Mouse (Mus musculus) liver, embryonic 14.5 days (tissue): ENCODE measurements around the gene Ccdc117.

Experiments
- CTCF ChIP-seq: IDR thresholded peaks from 2 replicates; pipeline ENCODE4 v1.5.1; 2016; ENCODE audit warnings: antibody characterized with exemption, low read depth, control low read depth
- EP300 ChIP-seq: IDR thresholded peaks from 2 replicates; pipeline ENCODE4 v1.6.1; 2016; ENCODE audit warnings: antibody characterized with exemption, low read depth

DNA sequence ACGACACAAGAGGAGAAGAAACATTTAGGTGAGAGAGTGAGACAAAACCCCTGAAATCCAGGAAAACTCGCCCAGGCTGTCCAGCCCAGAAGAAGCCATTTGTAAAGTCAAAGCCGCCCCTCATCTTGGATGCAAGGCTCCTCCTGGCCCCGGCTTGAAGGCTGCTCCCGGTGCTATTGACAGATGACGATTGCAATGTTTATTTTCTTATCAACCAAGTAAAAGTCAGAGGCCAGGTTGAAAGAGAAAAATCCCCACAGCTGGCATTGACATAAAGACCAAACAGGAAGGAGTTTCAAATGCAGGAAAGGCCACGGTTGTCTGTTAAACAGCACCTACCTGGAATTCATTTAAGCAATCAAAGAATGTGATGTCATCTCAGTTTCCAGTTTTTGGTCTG is 50.1 kb downstream of the Ccdc117 start:
- TF ChIP-seq CTCF: no peak
- TF ChIP-seq EP300: no peak
